Comparison of ENCODE assay signal across 8 mouse cellular contexts in the genomic region with DNA sequence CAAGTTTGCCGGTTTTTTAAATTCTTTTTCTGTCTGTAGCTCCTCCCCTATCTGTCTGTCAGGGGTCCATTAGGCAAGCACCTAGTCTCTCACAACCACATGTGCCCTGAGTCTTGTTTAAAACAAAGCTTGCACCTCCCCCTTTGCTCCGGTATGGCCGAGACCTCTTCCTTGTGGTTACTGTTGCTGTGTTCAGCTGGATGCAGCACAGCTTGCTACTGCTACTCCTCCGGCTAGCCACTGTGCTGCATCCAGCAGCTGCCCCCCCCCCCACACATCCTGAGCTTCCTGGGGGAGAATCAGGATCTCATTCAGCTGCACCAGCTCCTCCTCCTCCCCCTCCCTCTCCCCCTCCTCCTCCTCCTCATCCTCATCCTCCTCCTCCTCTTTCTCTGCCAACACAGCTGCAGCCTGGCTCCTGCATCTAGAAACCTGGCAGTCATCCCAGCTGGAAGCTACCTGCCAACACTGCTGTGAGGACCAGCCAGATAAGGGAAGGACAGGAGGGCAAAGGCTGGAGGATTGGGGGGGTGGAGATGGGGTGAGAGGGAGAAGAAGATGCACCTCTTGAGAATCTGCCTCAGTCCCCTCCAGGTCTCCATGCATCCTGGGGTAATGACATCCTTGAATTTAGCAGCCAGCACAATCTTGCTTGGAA.
DNase-seq lines count a peak whose midpoint lies in the region; ATAC-seq lines count a peak whose summit lies in the region.

No protein-coding gene starts in this region.

- no peaks in the 10 kb centered on the region for H3K27me3 ChIP-seq in embryonic facial prominence, embryonic 13.5 days
- peaks cover 42% of the 10 kb centered on the region for H3K27me3 ChIP-seq in heart, embryonic 14.5 days (ENCODE audit: control insufficient read depth, insufficient read depth, low read length)
- H3K27me3 ChIP-seq in kidney, embryonic 16.5 days (ENCODE audit: insufficient read depth, low read length) = no peaks in the 10 kb centered on the region

- under 1% methylated on average over 4 of the region's 4 CpGs for WGBS in embryonic facial prominence, embryonic 13.5 days
- WGBS in heart, embryonic 14.5 days = 3% methylated on average over 4 of the region's 4 CpGs
- 3% methylated on average over 4 of the region's 4 CpGs for WGBS in kidney, embryonic 16.5 days

- no peaks in the 10 kb centered on the region for H3K36me3 ChIP-seq in embryonic facial prominence, embryonic 13.5 days
- H3K36me3 ChIP-seq in heart, embryonic 14.5 days (ENCODE audit: control insufficient read depth, insufficient read depth, low read length) = no peaks in the 10 kb centered on the region
- no peaks in the 10 kb centered on the region for H3K36me3 ChIP-seq in kidney, embryonic 16.5 days (ENCODE audit: insufficient read depth, low read length)

- no peak overlapping the region for H3K9ac ChIP-seq in embryonic facial prominence, embryonic 13.5 days
- 0 out of 2 replicates have a peak overlapping the region, but pooled peaks have one; percentile 30 for H3K9ac ChIP-seq in heart, embryonic 14.5 days (ENCODE audit: low read length)
- H3K9ac ChIP-seq in kidney, embryonic 16.5 days (replicated peaks; ENCODE audit: low read length) = no peak overlapping the region

- no peak overlapping the region for H3K4me3 ChIP-seq in embryonic facial prominence, embryonic 13.5 days
- no peak overlapping the region; a peak in 1 of 4 replicates for H3K4me3 ChIP-seq in heart, embryonic 14.5 days (ENCODE audit: control insufficient read depth in 1 of 2, insufficient read depth in 1 of 2, low read depth in 1 of 2, low read length in 2 of 2)
- H3K4me3 ChIP-seq in kidney, embryonic 16.5 days (ENCODE audit: low read length) = no peak overlapping the region

- H3K4me1 ChIP-seq in embryonic facial prominence, embryonic 13.5 days = peaks cover 33% of the 10 kb centered on the region
- H3K4me1 ChIP-seq in heart, embryonic 14.5 days (ENCODE audit: control insufficient read depth in 2 of 2, insufficient read depth in 2 of 2, low read length in 2 of 2) = peaks cover 12 to 15% of the 10 kb centered on the region in 2 experiments
- peaks cover 46% of the 10 kb centered on the region for H3K4me1 ChIP-seq in kidney, embryonic 16.5 days (ENCODE audit: insufficient read depth, low read length)

- no peaks in the 10 kb centered on the region for H3K9me3 ChIP-seq in embryonic facial prominence, embryonic 13.5 days
- H3K9me3 ChIP-seq in heart, embryonic 14.5 days (ENCODE audit: control insufficient read depth, low read length) = no peaks in the 10 kb centered on the region
- no peaks in the 10 kb centered on the region for H3K9me3 ChIP-seq in kidney, embryonic 16.5 days (ENCODE audit: low read length)

- no peak for ATAC-seq in embryonic facial prominence, embryonic 13.5 days (ENCODE audit: insufficient number of reproducible peaks, insufficient read depth, low FRiP score, low TSS enrichment, low read depth)
- no peak; the same call in 1 of the 2 replicates for ATAC-seq in heart, embryonic 14.5 days (ENCODE audit: insufficient number of reproducible peaks, insufficient read depth, low FRiP score, low read depth)
- ATAC-seq in kidney, embryonic 16.5 days (ENCODE audit: low FRiP score, low TSS enrichment) = peak; percentile 74

- peak overlapping the region; percentile 46 for H3K4me2 ChIP-seq in embryonic facial prominence, embryonic 13.5 days
- peak overlapping the region; percentile 43 for H3K4me2 ChIP-seq in heart, embryonic 14.5 days (ENCODE audit: low read length)
- peak overlapping the region; percentile 6; the same call in 1 of the 2 replicates for H3K4me2 ChIP-seq in kidney, embryonic 16.5 days (replicated peaks; ENCODE audit: low read depth, low read length)

- no peak overlapping the region for H3K27ac ChIP-seq in embryonic facial prominence, embryonic 13.5 days
- no peak overlapping the region for H3K27ac ChIP-seq in heart, embryonic 14.5 days (replicated peaks in 1 of 2; ENCODE audit: control insufficient read depth in 1 of 2, insufficient read depth in 1 of 2, low read depth in 2 of 2, low read length in 2 of 2)
- peak overlapping the region; percentile 74 for H3K27ac ChIP-seq in kidney, embryonic 16.5 days (ENCODE audit: low read length)

- DNase-seq in 3134 (ENCODE audit: extremely low read depth, insufficient read length, low spot score) = peak; percentile 30
- DNase-seq in adrenal gland, adult 8-10 months = peak; percentile 24
- DNase-seq in lung, postnatal 36 days = peak; percentile 20
- peak; percentile 21 for DNase-seq in skeletal muscle tissue, adult 2 months (ENCODE audit: low read depth, low spot score)
- no peak for DNase-seq in urinary bladder, postnatal 10 days (ENCODE audit: low spot score)
